Mouse (Mus musculus) bone marrow macrophage, adult 2 months (primary cell): Measurements from ENCODE around the gene Traf3.

Experiments
- CTCF ChIP-seq: IDR thresholded peaks from 2 replicates; pipeline ENCODE4 v1.5.1; 2012; ENCODE audit warnings: low read depth, mild to moderate bottlenecking, low read length, moderate library complexity
- POLR2A ChIP-seq: IDR thresholded peaks from 2 replicates; pipeline ENCODE4 v1.6.1; 2012; ENCODE audit warnings: mild to moderate bottlenecking, low read depth, low read length, borderline replicate concordance

DNA sequence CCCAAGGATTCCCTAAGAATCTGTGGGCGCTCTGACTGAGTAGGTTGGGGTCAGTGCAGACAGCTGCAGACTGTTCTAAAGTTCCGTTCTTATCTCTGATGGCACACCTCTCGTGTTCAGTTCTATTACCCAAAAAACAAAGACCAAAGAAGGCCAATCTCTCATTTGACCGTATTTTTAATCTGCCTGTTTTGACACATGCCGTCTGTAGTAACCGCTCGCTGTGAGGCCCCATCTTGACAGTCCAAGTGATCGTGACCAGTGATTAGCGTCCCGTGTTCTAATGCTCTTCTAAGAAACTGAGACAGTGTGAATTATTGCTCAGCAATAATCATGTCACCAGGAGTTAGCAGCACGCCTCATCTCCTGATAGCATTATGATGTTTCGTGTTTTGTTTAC, 100.4 kb downstream of the Traf3 start:
- TF ChIP-seq POLR2A (no peak), CTCF (no peak)
